ENCODE assay signal across 13 mouse cellular contexts in the genomic region with DNA sequence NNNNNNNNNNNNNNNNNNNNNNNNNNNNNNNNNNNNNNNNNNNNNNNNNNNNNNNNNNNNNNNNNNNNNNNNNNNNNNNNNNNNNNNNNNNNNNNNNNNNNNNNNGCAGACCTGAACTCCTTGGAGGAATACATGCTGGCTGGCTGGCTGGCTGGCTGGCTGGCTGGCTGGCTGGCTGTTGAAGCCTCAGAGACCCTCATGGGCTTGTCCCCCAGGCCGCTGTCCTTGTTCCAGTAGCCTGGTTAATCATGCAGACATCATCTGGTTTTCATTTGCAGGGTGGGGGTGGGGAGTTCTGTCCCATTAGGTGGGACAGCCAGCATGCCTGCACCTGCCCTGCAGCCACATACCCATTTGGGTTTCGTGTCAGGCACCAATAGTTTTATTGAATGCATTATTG.
DNase-seq lines count a peak whose midpoint lies in the region; ATAC-seq lines count a peak whose summit lies in the region.
"Had no signal": no experiment of that assay in that cellular context is flagged by ENCODE, and none has a peak within 500 bp of the region (broad histone marks: within the 10 kb centered on the region; RNA-seq: fewer than 3 reads in every experiment).

No protein-coding gene starts in this region.

- H3K4me1 ChIP-seq in forebrain, embryonic 14.5 days (ENCODE audit: control insufficient read depth, insufficient read depth, low read length): peaks cover 41% of the 10 kb centered on the region
- peaks cover 12% of the 10 kb centered on the region for H3K4me1 ChIP-seq in neural tube, embryonic 11.5 days (ENCODE audit: control insufficient read depth, insufficient read depth, low read length)

- no peak overlapping the region for H3K4me2 ChIP-seq in forebrain, embryonic 14.5 days (ENCODE audit: low read length)
- no peak overlapping the region for H3K4me2 ChIP-seq in neural tube, embryonic 11.5 days (ENCODE audit: low read depth)

- intact Hi-C loops in left cerebral cortex, postnatal 36 days (cut with DNase I): no loop called here

- H3K9me3 ChIP-seq in forebrain, embryonic 14.5 days (replicated peaks; ENCODE audit: control insufficient read depth, low read length): no peaks in the 10 kb centered on the region
- no peaks in the 10 kb centered on the region for H3K9me3 ChIP-seq in neural tube, embryonic 11.5 days (ENCODE audit: control insufficient read depth, low read length)

- WGBS in forebrain, embryonic 14.5 days: 23% methylated on average over 2 of the region's 2 CpGs
- WGBS in neural tube, embryonic 11.5 days: 44% methylated on average over 2 of the region's 2 CpGs

- no peak overlapping the region for H3K4me3 ChIP-seq in forebrain, embryonic 14.5 days (ENCODE audit: low read depth, low read length)
- H3K4me3 ChIP-seq in neural tube, embryonic 11.5 days (ENCODE audit: low read depth, low read length): no peak overlapping the region
- H3K4me3 ChIP-seq: heart, adult 2 months had no signal

- peak overlapping the region; percentile 60 for H3K27ac ChIP-seq in forebrain, embryonic 14.5 days (ENCODE audit: low read depth, low read length)
- no peak overlapping the region for H3K27ac ChIP-seq in neural tube, embryonic 11.5 days (ENCODE audit: low read depth, low read length)
- H3K27ac ChIP-seq: heart, adult 2 months; kidney, postnatal 0 days had no signal

- no peaks in the 10 kb centered on the region for H3K27me3 ChIP-seq in forebrain, embryonic 14.5 days (replicated peaks; ENCODE audit: control insufficient read depth, insufficient read depth, low read length)
- H3K27me3 ChIP-seq in neural tube, embryonic 11.5 days (ENCODE audit: control insufficient read depth, insufficient read depth, low read length): no peaks in the 10 kb centered on the region

- H3K9ac ChIP-seq in forebrain, embryonic 14.5 days (ENCODE audit: low read length): no peak overlapping the region
- H3K9ac ChIP-seq in neural tube, embryonic 11.5 days (ENCODE audit: low read length): no peak overlapping the region

- peak; percentile 18 for DNase-seq in embryo, embryonic 10.5 days (ENCODE audit: low spot score)
- no peak for DNase-seq in embryo, embryonic 10 days (ENCODE audit: low spot score)
- no peak for DNase-seq in forebrain, embryonic 14.5 days (ENCODE audit: low spot score)
- DNase-seq in hindlimb bud, embryonic 11.5 days (ENCODE audit: extremely low spot score, low read depth, low spot score): peak; percentile 22
- peak; percentile 37 for DNase-seq in neural tube, embryonic 11.5 days (ENCODE audit: low spot score)
- DNase-seq in left cerebral cortex, postnatal 36 days (ENCODE audit: low spot score in 2 of 2): no peak
- no peak for DNase-seq in gastrocnemius, adult 8-10 months (ENCODE audit: low spot score in 2 of 2)
- DNase-seq: cerebellum, postnatal 25 days; heart, adult 2 months; heart, postnatal 36 days; lung, adult 18-20 months had no signal

- peak; percentile 4; the same call in 1 of the 2 replicates for ATAC-seq in forebrain, embryonic 14.5 days
- no peak for ATAC-seq in neural tube, embryonic 11.5 days (ENCODE audit: insufficient read depth, low FRiP score, low TSS enrichment)
- no peak for ATAC-seq in megakaryocyte-erythroid progenitor cell, adult 5-6 weeks (replicated peaks; ENCODE audit: low FRiP score, low TSS enrichment, poor library complexity, severe bottlenecking)

- no peaks in the 10 kb centered on the region for H3K36me3 ChIP-seq in forebrain, embryonic 14.5 days (ENCODE audit: control insufficient read depth, insufficient read depth, low read length)
- H3K36me3 ChIP-seq in neural tube, embryonic 11.5 days (ENCODE audit: control insufficient read depth, insufficient read depth, low read length): no peaks in the 10 kb centered on the region

Comparison
In these comparisons a context has a peak if more than half of its experiments do, and no peak if none do; other contexts are left out.
1. DNase-seq: peak in embryo, embryonic 10.5 days (single experiment), hindlimb bud, embryonic 11.5 days (single experiment) and neural tube, embryonic 11.5 days (single experiment); none in embryo, embryonic 10 days (single experiment), forebrain, embryonic 14.5 days (single experiment), left cerebral cortex, postnatal 36 days (0 of 2) and gastrocnemius, adult 8-10 months (0 of 2).